10 mouse cellular contexts compared by ENCODE assay signal in genomic region chr10:14600056-14600455, GRCm38 (mm10).
"Had no signal": no experiment of that assay in that cellular context is flagged by ENCODE, and none has a peak within 500 bp of the region (broad histone marks: within the 10 kb centered on the region; RNA-seq: fewer than 3 reads in every experiment).

No protein-coding gene starts in this region.

- DNase-seq: lung, adult 18-20 months; lung, embryonic 14.5 days; lung, postnatal 10 days; lung, postnatal 4 days; midbrain, embryonic 14.5 days; retina, postnatal 1 day; spleen, adult 18-20 months; thymus, adult 2 months; thymus, postnatal 14 days; thymus, postnatal 36 days had no signal
